In the genomic region with DNA sequence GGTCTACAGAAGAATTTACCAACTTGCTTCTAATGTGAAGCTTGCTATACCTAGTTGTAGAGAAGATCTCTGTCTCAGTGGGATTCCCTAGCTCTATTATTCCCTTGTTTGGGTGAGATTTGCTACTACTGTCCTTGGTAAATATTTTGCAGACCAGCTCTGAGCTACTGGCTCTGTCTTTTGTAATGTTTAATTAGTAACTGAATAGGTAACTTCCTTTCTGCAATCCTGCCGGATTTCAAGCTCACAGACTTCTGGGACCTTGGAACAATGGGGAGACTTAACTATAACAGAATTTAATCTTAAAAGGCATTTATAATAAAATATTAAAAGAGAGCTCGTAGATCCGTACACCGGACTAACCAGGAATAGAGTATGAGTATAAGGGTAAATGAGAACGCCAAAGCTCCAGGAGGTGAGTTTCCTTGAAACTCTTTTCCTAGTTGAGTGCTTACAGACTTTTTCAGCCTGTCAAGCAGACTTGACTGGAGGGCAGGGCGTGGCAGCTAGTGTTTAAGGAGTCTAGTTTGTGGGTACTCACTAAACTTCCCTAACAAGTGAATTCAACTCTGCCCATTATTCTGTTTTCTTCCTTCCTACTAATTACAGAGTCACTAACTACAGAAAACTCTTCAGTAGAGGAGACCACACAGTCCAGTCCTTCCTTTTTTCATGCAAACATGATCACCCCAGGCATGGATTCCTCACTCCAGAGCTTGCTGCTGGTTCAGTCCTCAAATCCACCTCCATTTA, we compare ENCODE assay signal across 1 mouse cellular context. TPM values are rescaled to one million over a fixed set of nuclear protein-coding genes. Genes with fewer than 3 reads are reported as not detected.
"Had no signal": no experiment of that assay in that cellular context is flagged by ENCODE, and none has a peak within 500 bp of the region (broad histone marks: within the 10 kb centered on the region; RNA-seq: fewer than 3 reads in every experiment).

No protein-coding gene starts in this region.

RNA-seq across cellular contexts. Expression of a gene that starts 41.7 kb away (rescaled TPM):
- polyA plus RNA-seq: liver, embryonic 12.5 days had no signal
